Mouse (Mus musculus): Measurements from ENCODE around the gene Gpx3. TPM values are rescaled to one million over a fixed set of nuclear protein-coding genes. Genes with fewer than 3 reads are reported as not detected.
A peak's percentile ranks its signal among the peaks of the same experiment; 100 is the strongest.

Gene Gpx3
- polyA plus RNA-seq, 1 experiment from 2014 or later: 114 TPM

- H3K9me3 ChIP-seq (ENCODE audit: control insufficient read depth, low read length): no peaks in the 10 kb centered on the region
- H3K27ac ChIP-seq (ENCODE audit: low read depth, low read length): peak overlapping the region; percentile 93; the same call in 1 of the 2 replicates
- no peak for DNase-seq (ENCODE audit: low spot score)
- no peak overlapping the region; the same call in 1 of the 2 replicates for H3K9ac ChIP-seq (ENCODE audit: low read depth, low read length)
- 0 out of 2 replicates have a peak, but pooled peaks have one; percentile 2 for ATAC-seq (ENCODE audit: low FRiP score)
- peaks cover 3% of the 10 kb centered on the region; the same call in 1 of the 2 replicates for H3K36me3 ChIP-seq (ENCODE audit: control insufficient read depth, insufficient read depth, low read length)
- H3K27me3 ChIP-seq (ENCODE audit: control insufficient read depth, insufficient read depth, low read length): no peaks in the 10 kb centered on the region
- H3K4me3 ChIP-seq (ENCODE audit: low read depth, low read length): peak overlapping the region; percentile 95
- peak overlapping the region; percentile 54 for H3K4me2 ChIP-seq (replicated peaks; ENCODE audit: low read depth, low read length)
- 0 out of 2 replicates have a peak, but pooled peaks cover 2% of the 10 kb centered on the region for H3K4me1 ChIP-seq (replicated peaks; ENCODE audit: control insufficient read depth, insufficient read depth, low read length)
- 75% methylated on average over 6 of the region's 6 CpGs for WGBS
Measured at GRCm38 (mm10) chr11:54865330-54866085, 36.7 kb upstream of the Gpx3 start.

GRCm38 (mm10) chr11:54866119-54867048 lies 35.9 kb upstream of the Gpx3 start, which contains the start of gene Hint1:
Gene Hint1, plus strand, starts transcription at chr11:54866383.
- H3K27ac ChIP-seq (ENCODE audit: low read depth, low read length): peak within 1 kb of the TSS; percentile 93
- peak within 1 kb of the TSS; percentile 98 for H3K9ac ChIP-seq (ENCODE audit: low read depth, low read length)
- H3K27me3 ChIP-seq (ENCODE audit: control insufficient read depth, insufficient read depth, low read length): no peaks in the 10 kb centered on the region
- H3K36me3 ChIP-seq (ENCODE audit: control insufficient read depth, insufficient read depth, low read length): peaks cover 6% of the 10 kb centered on the region
- peak within 1 kb of the TSS; percentile 54 for H3K4me2 ChIP-seq (replicated peaks; ENCODE audit: low read depth, low read length)
- peak; percentile 96 for DNase-seq (ENCODE audit: low spot score)
- peak; percentile 86 for ATAC-seq (ENCODE audit: low FRiP score)
- no peaks in the 10 kb centered on the region for H3K9me3 ChIP-seq (ENCODE audit: control insufficient read depth, low read length)
- H3K4me1 ChIP-seq (replicated peaks; ENCODE audit: control insufficient read depth, insufficient read depth, low read length): 0 out of 2 replicates have a peak, but pooled peaks cover 2% of the 10 kb centered on the region
- WGBS: under 1% methylated on average over 82 of the region's 107 CpGs
- peak within 1 kb of the TSS; percentile 95 for H3K4me3 ChIP-seq (ENCODE audit: low read depth, low read length)

- peak overlapping the region; percentile 98 for H3K9ac ChIP-seq (ENCODE audit: low read depth, low read length)
- ATAC-seq (ENCODE audit: low FRiP score) (0 out of 2 replicates have a peak, but pooled peaks have one; percentile 36), DNase-seq (ENCODE audit: low spot score) (no peak)
- peaks cover 10% of the 10 kb centered on the region for H3K36me3 ChIP-seq (ENCODE audit: control insufficient read depth, insufficient read depth, low read length)
- no peaks in the 10 kb centered on the region for H3K27me3 ChIP-seq (ENCODE audit: control insufficient read depth, insufficient read depth, low read length)
- 0 out of 2 replicates have a peak, but pooled peaks cover 2% of the 10 kb centered on the region for H3K4me1 ChIP-seq (replicated peaks; ENCODE audit: control insufficient read depth, insufficient read depth, low read length)
- H3K4me2 ChIP-seq (replicated peaks; ENCODE audit: low read depth, low read length): peak overlapping the region; percentile 54
- peak overlapping the region; percentile 93; the same call in 1 of the 2 replicates for H3K27ac ChIP-seq (ENCODE audit: low read depth, low read length)
- 3% methylated on average over 5 of the region's 5 CpGs for WGBS
- H3K9me3 ChIP-seq (ENCODE audit: control insufficient read depth, low read length): no peaks in the 10 kb centered on the region
- peak overlapping the region; percentile 95 for H3K4me3 ChIP-seq (ENCODE audit: low read depth, low read length)
Measured at GRCm38 (mm10) chr11:54867049-54867385, 35.2 kb upstream of the Gpx3 start.

- H3K9me3 ChIP-seq (ENCODE audit: control insufficient read depth, low read length): no peaks in the 10 kb centered on the region
- 0 out of 2 replicates have a peak, but pooled peaks cover 2% of the 10 kb centered on the region for H3K4me1 ChIP-seq (replicated peaks; ENCODE audit: control insufficient read depth, insufficient read depth, low read length)
- peak overlapping the region; percentile 95; the same call in 1 of the 2 replicates for H3K4me3 ChIP-seq (ENCODE audit: low read depth, low read length)
- H3K36me3 ChIP-seq (ENCODE audit: control insufficient read depth, insufficient read depth, low read length): peaks cover 10% of the 10 kb centered on the region
- DNase-seq (ENCODE audit: low spot score) (no peak), ATAC-seq (ENCODE audit: low FRiP score) (no peak)
- no peak overlapping the region for H3K27ac ChIP-seq (ENCODE audit: low read depth, low read length)
- 91% methylated on average over 3 of the region's 3 CpGs for WGBS
- H3K4me2 ChIP-seq (replicated peaks; ENCODE audit: low read depth, low read length): peak overlapping the region; percentile 54
- H3K9ac ChIP-seq (ENCODE audit: low read depth, low read length): no peak overlapping the region; the same call in 1 of the 2 replicates
- no peaks in the 10 kb centered on the region for H3K27me3 ChIP-seq (ENCODE audit: control insufficient read depth, insufficient read depth, low read length)
Measured at GRCm38 (mm10) chr11:54867903-54868434, 34.3 kb upstream of the Gpx3 start.

- no peak for DNase-seq (ENCODE audit: low spot score)
- Histone ChIP-seq H3K27ac (ENCODE audit: low read depth, low read length) (no peak overlapping the region), H3K9ac (ENCODE audit: low read depth, low read length) (no peak overlapping the region), H3K9me3 (ENCODE audit: control insufficient read depth, low read length) (no peaks in the 10 kb centered on the region), H3K4me3 (ENCODE audit: low read depth, low read length) (no peak overlapping the region), H3K4me1 (replicated peaks; ENCODE audit: control insufficient read depth, insufficient read depth, low read length) (0 out of 2 replicates have a peak, but pooled peaks cover 2% of the 10 kb centered on the region), H3K4me2 (replicated peaks; ENCODE audit: low read depth, low read length) (no peak overlapping the region), H3K27me3 (ENCODE audit: control insufficient read depth, insufficient read depth, low read length) (no peaks in the 10 kb centered on the region), H3K36me3 (ENCODE audit: control insufficient read depth, insufficient read depth, low read length) (peaks cover 10% of the 10 kb centered on the region)
- no peak for ATAC-seq (ENCODE audit: low FRiP score)
- WGBS: 84% methylated on average over 2 of the region's 2 CpGs
Measured at GRCm38 (mm10) chr11:54868445-54868844, 33.8 kb upstream of the Gpx3 start.

- no peak overlapping the region for H3K4me2 ChIP-seq (replicated peaks; ENCODE audit: low read depth, low read length)
- DNase-seq (ENCODE audit: low spot score): no peak
- no peak for ATAC-seq (ENCODE audit: low FRiP score)
- H3K4me1 ChIP-seq (replicated peaks; ENCODE audit: control insufficient read depth, insufficient read depth, low read length): 0 out of 2 replicates have a peak, but pooled peaks cover 2% of the 10 kb centered on the region
- no peaks in the 10 kb centered on the region for H3K27me3 ChIP-seq (ENCODE audit: control insufficient read depth, insufficient read depth, low read length)
- peaks cover 12% of the 10 kb centered on the region for H3K36me3 ChIP-seq (ENCODE audit: control insufficient read depth, insufficient read depth, low read length)
- no peak overlapping the region for H3K4me3 ChIP-seq (ENCODE audit: low read depth, low read length)
- 88% methylated on average over 3 of the region's 3 CpGs for WGBS
- no peak overlapping the region for H3K9ac ChIP-seq (ENCODE audit: low read depth, low read length)
- H3K27ac ChIP-seq (ENCODE audit: low read depth, low read length): no peak overlapping the region
- no peaks in the 10 kb centered on the region for H3K9me3 ChIP-seq (ENCODE audit: control insufficient read depth, low read length)
Measured at GRCm38 (mm10) chr11:54869318-54869717, 32.9 kb upstream of the Gpx3 start.

- H3K27ac ChIP-seq (ENCODE audit: low read depth, low read length): no peak overlapping the region
Measured at GRCm38 (mm10) chr11:54871831-54872537, 30.3 kb upstream of the Gpx3 start.

GRCm38 (mm10) chr11:54876031-54876430 lies 26.2 kb upstream of the Gpx3 start:
- Histone ChIP-seq H3K36me3 (ENCODE audit: control insufficient read depth, insufficient read depth, low read length) (peaks cover 9% of the 10 kb centered on the region), H3K4me3 (ENCODE audit: low read depth, low read length) (no peak overlapping the region), H3K9ac (ENCODE audit: low read depth, low read length) (no peak overlapping the region), H3K4me1 (replicated peaks; ENCODE audit: control insufficient read depth, insufficient read depth, low read length) (no peaks in the 10 kb centered on the region), H3K27me3 (ENCODE audit: control insufficient read depth, insufficient read depth, low read length) (no peaks in the 10 kb centered on the region), H3K9me3 (ENCODE audit: control insufficient read depth, low read length) (no peaks in the 10 kb centered on the region), H3K27ac (ENCODE audit: low read depth, low read length) (no peak overlapping the region), H3K4me2 (replicated peaks; ENCODE audit: low read depth, low read length) (no peak overlapping the region)
- ATAC-seq (ENCODE audit: low FRiP score) (no peak), DNase-seq (ENCODE audit: low spot score) (no peak)
- 89% methylated on average over 5 of the region's 5 CpGs for WGBS

More at GRCm38 (mm10) chr11:54871831-54872537, 30.3 kb upstream of the Gpx3 start:
- H3K36me3 ChIP-seq (ENCODE audit: control insufficient read depth, insufficient read depth, low read length): peaks cover 12% of the 10 kb centered on the region
- DNase-seq (ENCODE audit: low spot score) (no peak), ATAC-seq (ENCODE audit: low FRiP score) (no peak)
- no peaks in the 10 kb centered on the region for H3K27me3 ChIP-seq (ENCODE audit: control insufficient read depth, insufficient read depth, low read length)
- 82% methylated on average over 7 of the region's 7 CpGs for WGBS
- no peak overlapping the region for H3K4me2 ChIP-seq (replicated peaks; ENCODE audit: low read depth, low read length)
- 0 out of 2 replicates have a peak, but pooled peaks cover 2% of the 10 kb centered on the region for H3K4me1 ChIP-seq (replicated peaks; ENCODE audit: control insufficient read depth, insufficient read depth, low read length)
- H3K4me3 ChIP-seq (ENCODE audit: low read depth, low read length): no peak overlapping the region
- no peaks in the 10 kb centered on the region for H3K9me3 ChIP-seq (ENCODE audit: control insufficient read depth, low read length)
- no peak overlapping the region for H3K9ac ChIP-seq (ENCODE audit: low read depth, low read length)
